Mouse (Mus musculus) liver, embryonic 14.5 days (tissue): Measurements from ENCODE around the gene Pkp1. TPM values are rescaled to one million over a fixed set of nuclear protein-coding genes. Genes with fewer than 3 reads are reported as not detected.

Source experiments
- ATAC-seq: fragments of 200-750 bp; cut with Nextera tagmentation; 2 replicates; pipeline ENCODE4 v1.8.0; 2017; ENCODE audit warnings: moderate number of reproducible peaks, mild to moderate bottlenecking, moderate library complexity; ENCODE audit not compliant: insufficient read depth
- DNase-seq, 3 experiments: peaks; one replicate each; pipeline ENCODE4 v3.0.0-alpha.2; 2012 to 2013; ENCODE audit warnings: low read depth in 3 of 3, low spot score in 3 of 3
- H3K27ac ChIP-seq: fragments of 300-500 bp; sonication (generic); 2 replicates; pipeline ENCODE4 v1.5.1; 2014; ENCODE audit warnings: moderate library complexity, mild to moderate bottlenecking, control low read depth, inconsistent platforms
- H3K27me3 ChIP-seq: fragments of 300-500 bp; sonication (generic); 2 replicates; pipeline ENCODE4 v1.6.1; 2014; ENCODE audit warnings: mild to moderate bottlenecking, low read length, moderate library complexity; ENCODE audit not compliant: control insufficient read depth, insufficient read depth
- H3K36me3 ChIP-seq: fragments of 300-500 bp; sonication (generic); replicated peaks from 2 replicates; pipeline ENCODE4 v1.6.1; 2014; ENCODE audit warnings: low read depth; ENCODE audit not compliant: control insufficient read depth, insufficient read depth
- H3K4me1 ChIP-seq, 2 experiments: fragments of 200-500 bp in 1 of 2; fragments of 300-500 bp in 1 of 2; sonication (generic) in 1 of 2; replicated peaks; 2 replicates each; pipeline ENCODE4 v1.6.1; 2012 to 2014; ENCODE audit warnings: antibody characterized with exemption in 1 of 2, inconsistent platforms in 1 of 2, low read length in 1 of 2; ENCODE audit not compliant: control insufficient read depth in 2 of 2, insufficient read depth in 2 of 2
- H3K4me2 ChIP-seq: fragments of 300-500 bp; sonication (generic); 2 replicates; pipeline ENCODE4 v1.6.1; 2014; ENCODE audit warnings: low read depth, mild to moderate bottlenecking, control low read depth, moderate library complexity
- H3K4me3 ChIP-seq, 2 experiments: fragments of 200-500 bp in 1 of 2; fragments of 300-500 bp in 1 of 2; sonication (generic) in 1 of 2; 2 replicates each; pipeline ENCODE4 v1.5.1; 2012 to 2014; ENCODE audit warnings: low read depth in 2 of 2, low read length in 2 of 2, mild to moderate bottlenecking in 2 of 2, control low read depth in 1 of 2, inconsistent platforms in 1 of 2, moderate library complexity in 1 of 2; ENCODE audit not compliant: insufficient read depth in 1 of 2
- H3K9ac ChIP-seq: fragments of 300-500 bp; sonication (generic); replicated peaks from 2 replicates; pipeline ENCODE4 v1.6.1; 2014; ENCODE audit warnings: mild to moderate bottlenecking, control low read depth, moderate library complexity
- H3K9me3 ChIP-seq: fragments of 300-500 bp; sonication (generic); 2 replicates; pipeline ENCODE4 v1.6.1; 2016; ENCODE audit warnings: low read length, mixed read lengths; ENCODE audit not compliant: control insufficient read depth
- CTCF ChIP-seq: IDR thresholded peaks from 2 replicates; pipeline ENCODE4 v1.5.1; 2016; ENCODE audit warnings: antibody characterized with exemption, low read depth, control low read depth
- EP300 ChIP-seq: IDR thresholded peaks from 2 replicates; pipeline ENCODE4 v1.6.1; 2016; ENCODE audit warnings: antibody characterized with exemption, low read depth
- WGBS: fragments of 180-500 bp; shearing (Covaris S2); extraction: QIAGEN DNeasy Blood & Tissue Kit; methylation state at CpG from one replicate; pipeline ENCODE4 v1.1.7; 2014; ENCODE audit not compliant: insufficient replicate concordance; 5-methylcytosine and 5-hydroxymethylcytosine counted together
- polyA plus RNA-seq, 2 experiments: library from polyadenylated mRNA; depleted of rRNA in 1 of 2; stranded (reverse) in 1 of 2; unstranded in 1 of 2; fragments of >200 nt; fragmentation: Nextera tagmentation in 1 of 2; extraction: Ambion mirVana in 1 of 2; gene quantifications; 2 replicates each; pipeline versions ENCODE4 v1.2.1 to v1.2.3; 2012 to 2014

The Pkp1 gene
- polyA plus RNA-seq, 2 experiments = 0.02 TPM; not detected in 1

DNA sequence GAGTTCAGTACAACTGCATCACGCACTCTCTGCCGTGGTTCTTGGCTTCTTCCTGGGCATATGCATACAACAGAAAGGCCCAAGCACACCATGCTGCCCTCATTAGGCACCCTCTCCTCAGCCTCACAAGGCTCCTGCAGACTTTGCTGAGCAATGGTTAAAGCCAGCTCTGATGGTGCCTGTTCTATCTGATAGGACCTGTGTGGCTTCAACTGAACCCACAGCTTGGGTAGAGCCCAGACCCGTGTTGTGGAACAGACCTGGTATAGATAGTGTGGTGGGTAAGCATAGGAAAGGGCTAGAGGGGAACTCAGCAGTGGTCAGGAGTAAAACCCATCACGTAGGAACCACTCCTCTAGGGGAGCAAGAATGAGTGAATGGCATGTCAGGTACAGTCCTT, 5.3 kb downstream of the Pkp1 start:
- H3K27me3 ChIP-seq = peaks cover 54% of the 10 kb centered on the region
- TF ChIP-seq CTCF = no peak
- no peak for TF ChIP-seq EP300
- no peak for DNase-seq

DNA sequence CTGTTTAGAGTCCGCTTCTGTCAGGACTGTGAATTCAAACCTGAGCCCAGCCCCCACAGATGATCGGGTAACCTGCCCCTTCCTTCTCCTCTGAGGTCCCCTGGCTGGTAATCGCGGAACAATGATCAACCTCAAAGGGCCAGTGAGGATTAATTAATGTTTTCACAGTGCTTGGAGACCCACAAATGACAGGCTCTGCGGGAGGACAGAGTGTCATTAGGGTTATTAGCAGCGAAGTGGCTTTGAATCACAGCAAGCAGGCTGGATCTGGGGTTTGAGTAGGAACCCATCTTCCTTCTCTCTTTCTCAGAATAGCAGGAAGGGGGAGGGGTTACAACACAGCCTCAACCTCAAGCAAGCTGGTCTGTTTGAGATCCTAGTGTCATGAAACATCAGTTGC, 9.6 kb downstream of the Pkp1 start:
- H3K36me3 ChIP-seq = no peaks in the 10 kb centered on the region
- 0 out of 4 replicates have a peak, but pooled peaks cover 0 to 1% of the 10 kb centered on the region in 2 experiments for H3K4me1 ChIP-seq
- H3K9ac ChIP-seq = no peak overlapping the region
- no peak overlapping the region for H3K27ac ChIP-seq
- H3K4me2 ChIP-seq = no peak overlapping the region
- 27% methylated on average over 6 of the region's 6 CpGs for WGBS
- H3K27me3 ChIP-seq = peaks cover 19% of the 10 kb centered on the region
- TF ChIP-seq EP300 (no peak), CTCF (no peak)
- H3K9me3 ChIP-seq = no peaks in the 10 kb centered on the region
- no peak for DNase-seq
- no peak for ATAC-seq
- no peak overlapping the region for H3K4me3 ChIP-seq

More for the DNA sequence above, 5.3 kb downstream of the Pkp1 start:
- Histone ChIP-seq H3K4me1 (0 out of 4 replicates have a peak, but pooled peaks cover 0 to 1% of the 10 kb centered on the region in 2 experiments), H3K4me3 (no peak overlapping the region), H3K4me2 (no peak overlapping the region), H3K36me3 (no peaks in the 10 kb centered on the region), H3K9ac (no peak overlapping the region), H3K9me3 (no peaks in the 10 kb centered on the region), H3K27ac (no peak overlapping the region)
- peak; percentile 33; the same call in 1 of the 2 replicates for ATAC-seq
- 40% methylated on average over 4 of the region's 4 CpGs for WGBS

DNA sequence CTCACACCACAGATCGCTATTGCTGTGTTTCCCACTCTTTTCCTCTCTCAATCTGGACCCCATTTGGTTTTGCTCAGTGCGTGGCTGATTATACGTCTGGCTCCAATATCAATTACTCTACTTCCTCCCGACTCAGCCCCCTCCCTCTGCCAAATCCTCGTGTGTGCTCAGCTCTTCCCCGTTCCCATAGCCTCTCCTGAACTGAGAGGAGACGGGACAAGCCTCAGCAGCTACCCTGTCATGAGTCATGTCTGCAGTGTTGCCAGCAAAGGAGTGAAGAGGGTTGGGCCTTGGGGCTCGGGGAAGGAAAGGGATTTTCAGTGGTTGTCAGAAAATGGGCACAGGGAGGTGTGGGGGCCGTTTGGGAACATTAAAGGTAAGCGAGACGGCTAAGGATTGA, 12.3 kb downstream of the Pkp1 start:
- ATAC-seq = no peak
- H3K4me3 ChIP-seq = no peak overlapping the region
- H3K4me2 ChIP-seq = no peak overlapping the region
- no peaks in the 10 kb centered on the region for H3K4me1 ChIP-seq
- H3K27ac ChIP-seq = no peak overlapping the region
- no peak for DNase-seq
- H3K27me3 ChIP-seq = peaks cover 16% of the 10 kb centered on the region
- no peaks in the 10 kb centered on the region for H3K9me3 ChIP-seq
- H3K9ac ChIP-seq = no peak overlapping the region
- no peaks in the 10 kb centered on the region for H3K36me3 ChIP-seq
- TF ChIP-seq CTCF (no peak), EP300 (no peak)
- whole genome bisulfite sequencing = 50% methylated on average over 11 of the region's 11 CpGs

DNA sequence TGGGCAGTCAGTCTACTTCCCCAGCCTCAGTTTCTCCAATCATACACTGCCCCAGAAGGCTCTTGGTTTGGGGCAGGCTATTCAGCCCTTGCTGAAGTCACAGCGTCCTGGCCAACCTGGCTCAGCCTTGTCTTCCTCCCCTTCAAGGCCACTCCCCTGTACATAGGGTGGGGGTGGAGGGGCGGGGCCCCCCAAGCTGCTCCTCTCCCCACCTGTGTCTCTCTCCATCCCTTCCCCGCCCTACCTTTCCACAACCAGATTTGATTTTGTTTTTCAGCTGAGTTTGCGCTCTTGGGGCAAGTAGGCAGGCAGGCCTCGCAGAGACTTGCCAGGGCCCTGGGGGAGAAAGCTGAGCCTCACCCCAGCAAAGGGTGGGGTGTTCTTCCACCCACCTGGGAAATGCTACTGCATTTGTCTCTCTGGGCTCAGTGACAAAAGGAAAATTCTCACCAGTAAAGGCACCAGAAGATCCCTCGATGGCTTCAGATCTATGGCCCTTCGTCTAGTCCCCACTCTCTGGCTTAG, 19.0 kb downstream of the Pkp1 start:
- no peak for ATAC-seq
- no peak overlapping the region for H3K4me3 ChIP-seq
- peaks cover 3% of the 10 kb centered on the region for H3K27me3 ChIP-seq
- no peaks in the 10 kb centered on the region for H3K36me3 ChIP-seq
- H3K4me2 ChIP-seq = no peak overlapping the region
- 47% methylated on average over 7 of the region's 7 CpGs for WGBS
- no peak overlapping the region for H3K27ac ChIP-seq
- TF ChIP-seq CTCF (no peak), EP300 (no peak)
- DNase-seq = no peak
- no peak overlapping the region for H3K9ac ChIP-seq
- H3K9me3 ChIP-seq = no peaks in the 10 kb centered on the region
- H3K4me1 ChIP-seq = 0 out of 4 replicates have a peak, but pooled peaks cover 0 to 5% of the 10 kb centered on the region in 2 experiments

DNA sequence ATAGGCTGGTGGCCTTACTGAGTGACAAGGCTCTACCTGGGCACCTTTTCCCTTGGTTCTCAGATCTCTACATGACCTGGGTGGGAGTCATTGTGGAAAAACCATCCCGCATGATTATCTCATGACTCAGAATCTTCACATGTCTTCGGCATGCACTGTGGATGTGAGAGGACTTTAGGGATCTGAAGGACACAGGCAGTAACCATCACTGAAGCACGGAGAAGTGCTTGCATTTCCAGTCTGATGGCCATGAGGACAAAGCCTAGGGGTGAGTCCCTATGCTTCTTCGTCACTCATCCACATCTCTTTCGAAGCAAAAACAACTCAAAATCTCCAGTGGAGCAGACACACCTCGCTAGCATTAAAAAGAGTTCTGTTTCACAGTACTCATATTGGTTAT, 19.7 kb downstream of the Pkp1 start:
- Histone ChIP-seq H3K4me3 (no peak overlapping the region), H3K27me3 (peaks cover 3% of the 10 kb centered on the region), H3K9ac (no peak overlapping the region), H3K27ac (no peak overlapping the region), H3K4me2 (no peak overlapping the region), H3K36me3 (no peaks in the 10 kb centered on the region), H3K9me3 (no peaks in the 10 kb centered on the region), H3K4me1 (0 out of 4 replicates have a peak, but pooled peaks cover 0 to 5% of the 10 kb centered on the region in 2 experiments)
- no peak for TF ChIP-seq EP300
- TF ChIP-seq CTCF = no peak
- ATAC-seq = no peak
- DNase-seq = no peak
- WGBS = 64% methylated on average over 6 of the region's 6 CpGs
